Mouse (Mus musculus) CH12.LX (cell line): ENCODE results near the gene Kcng3.

Experiments used
- CHD1 ChIP-seq: IDR thresholded peaks from 2 replicates; pipeline ENCODE4 v1.6.1; 2012; ENCODE audit warnings: low read depth, low read length, improper control_type of control experiment, inconsistent platforms
- CTCF ChIP-seq, 2 experiments: IDR thresholded peaks in 1 of 2; conservative IDR thresholded peaks in 1 of 2; 2 replicates each; pipeline ENCODE4 v1.5.1; 2011 to 2012; ENCODE audit warnings: low read depth in 2 of 2, low read length in 2 of 2, improper control_type of control experiment in 1 of 2, inconsistent platforms in 1 of 2, mild to moderate bottlenecking in 1 of 2, moderate library complexity in 1 of 2
- MAZ ChIP-seq: IDR thresholded peaks from 2 replicates; pipeline ENCODE4 v1.6.1; 2012; ENCODE audit warnings: low read depth, mild to moderate bottlenecking, inconsistent platforms, low read length, improper control_type of control experiment, moderate library complexity
- MXI1 ChIP-seq: IDR thresholded peaks from 2 replicates; pipeline ENCODE4 v1.6.1; 2011; ENCODE audit warnings: mild to moderate bottlenecking, low read depth, low read length, improper control_type of control experiment
- NRF1 ChIP-seq: IDR thresholded peaks from 2 replicates; pipeline ENCODE4 v1.6.1; 2014; ENCODE audit warnings: low read depth, mild to moderate bottlenecking, inconsistent platforms, low read length, improper control_type of control experiment, moderate library complexity
- POLR2A ChIP-seq: IDR thresholded peaks from 2 replicates; pipeline ENCODE4 v1.6.1; 2011; ENCODE audit warnings: low read depth, mild to moderate bottlenecking, improper control_type of control experiment, low read length
- POLR2AphosphoS2 ChIP-seq: IDR thresholded peaks from 2 replicates; pipeline ENCODE4 v1.6.1; 2011; ENCODE audit warnings: low read depth, low read length, improper control_type of control experiment
- SIN3A ChIP-seq: IDR thresholded peaks from 2 replicates; pipeline ENCODE4 v1.6.1; 2012; ENCODE audit warnings: low read length, improper control_type of control experiment, inconsistent platforms
- TBP ChIP-seq: conservative IDR thresholded peaks from 2 replicates; pipeline ENCODE4 v1.6.1; 2011; ENCODE audit warnings: low read depth, low read length, improper control_type of control experiment
- TCF12 ChIP-seq: IDR thresholded peaks from 2 replicates; pipeline ENCODE4 v1.6.1; 2014; ENCODE audit warnings: low read depth, mild to moderate bottlenecking, inconsistent platforms, low read length, improper control_type of control experiment
- UBTF ChIP-seq: IDR thresholded peaks from 2 replicates; pipeline ENCODE4 v1.6.1; 2012; ENCODE audit warnings: low read depth, mild to moderate bottlenecking, inconsistent platforms, low read length, improper control_type of control experiment, moderate library complexity

GRCm38 (mm10) chr17:83564119-83564820, 67.4 kb downstream of the Kcng3 start:
- no peak for TF ChIP-seq CTCF (conservative IDR thresholded peaks at IDR 0.05 in 1 of 2, IDR thresholded peaks at IDR 0.05 in 1 of 2; ENCODE audit: low read depth in 2 of 2, low read length in 2 of 2)
- TF ChIP-seq TCF12, result no peak
- TF ChIP-seq POLR2A, result no peak
- TF ChIP-seq NRF1, result no peak
- no peak for TF ChIP-seq MAZ
- TF ChIP-seq UBTF, result no peak
- TF ChIP-seq SIN3A, result no peak
- no peak for TF ChIP-seq TBP
- no peak for TF ChIP-seq CHD1
- no peak for TF ChIP-seq POLR2AphosphoS2
- TF ChIP-seq MXI1, result 0 out of 2 replicates have a peak, but pooled peaks have one; percentile 13
